Mouse (Mus musculus): ENCODE measurements around the gene Pdcd6ip. TPM values are rescaled to one million over a fixed set of nuclear protein-coding genes. Genes with fewer than 3 reads are reported as not detected.
A peak's percentile ranks its signal among the peaks of the same experiment; 100 is the strongest.

Gene Pdcd6ip
- polyA plus RNA-seq, 1 experiment from 2014 or later: 36.8 TPM

GRCm38 (mm10) chr9:113634986-113635385 lies 73.1 kb downstream of the Pdcd6ip start:
- ATAC-seq (replicated peaks): no peak
- Histone ChIP-seq H3K4me3 (no peak overlapping the region), H3K9ac (no peak overlapping the region), H3K27me3 (replicated peaks) (no peaks in the 10 kb centered on the region), H3K4me2 (no peak overlapping the region), H3K27ac (0 out of 2 replicates have a peak overlapping the region, but pooled peaks have one; percentile 13), H3K36me3 (replicated peaks) (no peaks in the 10 kb centered on the region), H3K4me1 (peaks cover 5% of the 10 kb centered on the region), H3K9me3 (no peaks in the 10 kb centered on the region)
- WGBS: 41% methylated on average over 7 of the region's 7 CpGs

- Histone ChIP-seq H3K4me2 (no peak overlapping the region), H3K27me3 (replicated peaks) (no peaks in the 10 kb centered on the region), H3K4me1 (peaks cover 14% of the 10 kb centered on the region), H3K9me3 (no peaks in the 10 kb centered on the region), H3K27ac (no peak overlapping the region), H3K9ac (no peak overlapping the region), H3K4me3 (no peak overlapping the region), H3K36me3 (replicated peaks) (no peaks in the 10 kb centered on the region)
- no peak for ATAC-seq (replicated peaks)
- 76% methylated on average over 8 of the region's 8 CpGs for WGBS
Measured at GRCm38 (mm10) chr9:113633168-113633744, 74.8 kb downstream of the Pdcd6ip start.

- Histone ChIP-seq H3K4me1 (peaks cover 14% of the 10 kb centered on the region), H3K9ac (no peak overlapping the region), H3K9me3 (no peaks in the 10 kb centered on the region), H3K4me2 (no peak overlapping the region), H3K4me3 (no peak overlapping the region), H3K27ac (no peak overlapping the region), H3K27me3 (replicated peaks) (no peaks in the 10 kb centered on the region), H3K36me3 (replicated peaks) (no peaks in the 10 kb centered on the region)
- ATAC-seq (replicated peaks): no peak
- 69% methylated on average over 9 of the region's 9 CpGs for WGBS
Measured at GRCm38 (mm10) chr9:113632350-113633043, 75.6 kb downstream of the Pdcd6ip start.

GRCm38 (mm10) chr9:113629632-113630031 lies 78.4 kb downstream of the Pdcd6ip start:
- Histone ChIP-seq H3K9ac (no peak overlapping the region; the same call in 1 of the 2 replicates), H3K4me2 (no peak overlapping the region), H3K36me3 (replicated peaks) (no peaks in the 10 kb centered on the region), H3K4me1 (peaks cover 11% of the 10 kb centered on the region; the same call in 1 of the 2 replicates), H3K27ac (no peak overlapping the region), H3K9me3 (no peaks in the 10 kb centered on the region), H3K4me3 (no peak overlapping the region), H3K27me3 (replicated peaks) (no peaks in the 10 kb centered on the region)
- peak; percentile 56; the same call in 1 of the 2 replicates for ATAC-seq (replicated peaks)
- 1% methylated on average over 9 of the region's 9 CpGs for WGBS

GRCm38 (mm10) chr9:113629191-113629590 lies 78.9 kb downstream of the Pdcd6ip start:
- Histone ChIP-seq H3K4me1 (peaks cover 11% of the 10 kb centered on the region; the same call in 1 of the 2 replicates), H3K9me3 (no peaks in the 10 kb centered on the region), H3K27me3 (replicated peaks) (no peaks in the 10 kb centered on the region), H3K4me2 (no peak overlapping the region), H3K4me3 (no peak overlapping the region), H3K27ac (no peak overlapping the region), H3K9ac (no peak overlapping the region), H3K36me3 (replicated peaks) (no peaks in the 10 kb centered on the region)
- ATAC-seq (replicated peaks): peak; percentile 30; the same call in 1 of the 2 replicates
- WGBS: 86% methylated on average over 11 of the region's 11 CpGs

GRCm38 (mm10) chr9:113628780-113629179 lies 79.3 kb downstream of the Pdcd6ip start:
- WGBS: 95% methylated on average over 1 of the region's 1 CpGs
- no peak for ATAC-seq (replicated peaks)

GRCm38 (mm10) chr9:113626730-113627129 lies 81.3 kb downstream of the Pdcd6ip start:
- Histone ChIP-seq H3K27me3 (replicated peaks) (no peaks in the 10 kb centered on the region), H3K4me3 (no peak overlapping the region), H3K4me1 (peaks cover 11% of the 10 kb centered on the region; the same call in 1 of the 2 replicates), H3K9me3 (no peaks in the 10 kb centered on the region), H3K9ac (no peak overlapping the region), H3K36me3 (replicated peaks) (no peaks in the 10 kb centered on the region), H3K27ac (no peak overlapping the region), H3K4me2 (no peak overlapping the region)
- no peak for ATAC-seq (replicated peaks)
- 83% methylated on average over 10 of the region's 10 CpGs for WGBS

More at GRCm38 (mm10) chr9:113628780-113629179, 79.3 kb downstream of the Pdcd6ip start:
- Histone ChIP-seq H3K9ac (no peak overlapping the region), H3K4me1 (peaks cover 11% of the 10 kb centered on the region; the same call in 1 of the 2 replicates), H3K4me3 (no peak overlapping the region), H3K9me3 (no peaks in the 10 kb centered on the region), H3K36me3 (replicated peaks) (no peaks in the 10 kb centered on the region), H3K27ac (no peak overlapping the region), H3K27me3 (replicated peaks) (no peaks in the 10 kb centered on the region), H3K4me2 (no peak overlapping the region)

- no peak for ATAC-seq (replicated peaks)
- 61% methylated on average over 6 of the region's 6 CpGs for WGBS
Measured at GRCm38 (mm10) chr9:113624086-113624485, 84.0 kb downstream of the Pdcd6ip start.

GRCm38 (mm10) chr9:113617081-113617480 lies 91.0 kb downstream of the Pdcd6ip start:
- Histone ChIP-seq H3K9me3 (no peaks in the 10 kb centered on the region), H3K4me2 (no peak overlapping the region), H3K9ac (no peak overlapping the region), H3K27ac (no peak overlapping the region), H3K4me3 (no peak overlapping the region), H3K27me3 (replicated peaks) (no peaks in the 10 kb centered on the region), H3K4me1 (no peaks in the 10 kb centered on the region), H3K36me3 (replicated peaks) (no peaks in the 10 kb centered on the region)
- ATAC-seq (replicated peaks): no peak
- 88% methylated on average over 6 of the region's 6 CpGs for WGBS

More at GRCm38 (mm10) chr9:113624086-113624485, 84.0 kb downstream of the Pdcd6ip start:
- Histone ChIP-seq H3K4me1 (no peaks in the 10 kb centered on the region), H3K4me3 (no peak overlapping the region), H3K4me2 (no peak overlapping the region), H3K9me3 (no peaks in the 10 kb centered on the region), H3K27ac (no peak overlapping the region), H3K9ac (no peak overlapping the region), H3K36me3 (replicated peaks) (no peaks in the 10 kb centered on the region), H3K27me3 (replicated peaks) (no peaks in the 10 kb centered on the region)

- H3K9ac ChIP-seq: no peak overlapping the region
- WGBS: 66% methylated on average over 7 of the region's 7 CpGs
- H3K27me3 ChIP-seq (replicated peaks): no peaks in the 10 kb centered on the region
- H3K36me3 ChIP-seq (replicated peaks): no peaks in the 10 kb centered on the region
- H3K4me3 ChIP-seq: no peak overlapping the region
- no peak for ATAC-seq (replicated peaks)
- no peaks in the 10 kb centered on the region for H3K4me1 ChIP-seq
- H3K4me2 ChIP-seq: no peak overlapping the region
- no peaks in the 10 kb centered on the region for H3K9me3 ChIP-seq
- H3K27ac ChIP-seq: no peak overlapping the region
Measured at GRCm38 (mm10) chr9:113610776-113611175, 97.3 kb downstream of the Pdcd6ip start.

- Histone ChIP-seq H3K27ac (no peak overlapping the region), H3K4me3 (no peak overlapping the region), H3K9me3 (no peaks in the 10 kb centered on the region), H3K4me2 (no peak overlapping the region), H3K4me1 (no peaks in the 10 kb centered on the region), H3K36me3 (replicated peaks) (no peaks in the 10 kb centered on the region), H3K27me3 (replicated peaks) (no peaks in the 10 kb centered on the region), H3K9ac (no peak overlapping the region)
- ATAC-seq (replicated peaks): no peak
Measured at GRCm38 (mm10) chr9:113602140-113602539, 105.9 kb downstream of the Pdcd6ip start.
